Comparison of ENCODE assay signal across 22 mouse cellular contexts in genomic region chr4:53847541-53847940, GRCm38 (mm10).
"Had no signal": no experiment of that assay in that cellular context is flagged by ENCODE, and none has a peak within 500 bp of the region (broad histone marks: within the 10 kb centered on the region; RNA-seq: fewer than 3 reads in every experiment).

No protein-coding gene starts in this region.

- H3K9ac ChIP-seq: limb, embryonic 13.5 days; liver, embryonic 14.5 days; liver, postnatal 0 days; lung, embryonic 15.5 days; midbrain, embryonic 12.5 days; midbrain, embryonic 15.5 days; neural tube, embryonic 12.5 days; neural tube, embryonic 15.5 days had no signal

- H3K4me1 ChIP-seq: limb, embryonic 10.5 days; limb, embryonic 13.5 days; lung, embryonic 15.5 days; neural tube, embryonic 12.5 days; neural tube, embryonic 15.5 days had no signal

- H3K4me3 ChIP-seq: limb, embryonic 10.5 days; limb, embryonic 13.5 days; lung, embryonic 15.5 days; midbrain, embryonic 12.5 days; midbrain, embryonic 15.5 days; neural tube, embryonic 12.5 days; neural tube, embryonic 15.5 days had no signal

- ATAC-seq: liver, postnatal 0 days; midbrain, embryonic 15.5 days had no signal

- DNase-seq: kidney, adult 9 months; kidney, postnatal 14 days; kidney, postnatal 4 days; liver; liver, postnatal 0 days; lung, postnatal 10 days; lung, postnatal 4 days; right cerebral cortex, adult 18-20 months; right cerebral cortex, postnatal 14 days; right cerebral cortex, postnatal 4 days; thymus, adult 2 months; thymus, postnatal 14 days; thymus, postnatal 4 days had no signal

- H3K4me2 ChIP-seq: limb, embryonic 13.5 days; lung, embryonic 15.5 days; midbrain, embryonic 12.5 days; midbrain, embryonic 15.5 days; neural tube, embryonic 12.5 days; neural tube, embryonic 15.5 days had no signal

- H3K9me3 ChIP-seq: limb, embryonic 10.5 days; limb, embryonic 13.5 days; lung, embryonic 15.5 days; midbrain, embryonic 12.5 days; midbrain, embryonic 15.5 days; neural tube, embryonic 12.5 days; neural tube, embryonic 15.5 days had no signal

- H3K36me3 ChIP-seq: midbrain, embryonic 15.5 days had no signal

- H3K27me3 ChIP-seq: limb, embryonic 13.5 days; lung, embryonic 15.5 days; midbrain, embryonic 12.5 days; midbrain, embryonic 15.5 days; neural tube, embryonic 12.5 days; neural tube, embryonic 15.5 days had no signal

- H3K27ac ChIP-seq: limb, embryonic 10.5 days; limb, embryonic 13.5 days; liver, embryonic 14.5 days; lung, embryonic 15.5 days; midbrain, embryonic 12.5 days; midbrain, embryonic 15.5 days; neural tube, embryonic 12.5 days; neural tube, embryonic 15.5 days; stomach, postnatal 0 days had no signal
